Mouse (Mus musculus) midbrain, postnatal 0 days (tissue): Measurements from ENCODE around the gene Galp. TPM values are rescaled to one million over a fixed set of nuclear protein-coding genes. Genes with fewer than 3 reads are reported as not detected.
"Not testable (repeated sequence)": the region's sequence is repeated elsewhere in the genome, so short reads cannot be mapped to it uniquely, and the experiment has no call there.

Experiments
- ATAC-seq: fragments of 200-750 bp; cut with Nextera tagmentation; 2 replicates; pipeline ENCODE4 v1.8.0; 2017; ENCODE audit warnings: moderate number of reproducible peaks, mild to moderate bottlenecking, moderate TSS enrichment, moderate library complexity; ENCODE audit not compliant: low FRiP score
- DNase-seq: peaks from one replicate; pipeline ENCODE4 v3.0.0-alpha.2; 2015; ENCODE audit warnings: low spot score
- H3K27ac ChIP-seq: fragments of 300-500 bp; sonication (generic); 2 replicates; pipeline ENCODE4 v1.5.1; 2014; ENCODE audit warnings: low read depth, mild to moderate bottlenecking, low read length, mixed read lengths
- H3K27me3 ChIP-seq: fragments of 300-500 bp; sonication (generic); 2 replicates; pipeline ENCODE4 v1.6.1; 2014; ENCODE audit warnings: low read length, control low read depth, mixed read lengths; ENCODE audit not compliant: insufficient read depth
- H3K36me3 ChIP-seq: fragments of 300-500 bp; sonication (generic); 2 replicates; pipeline ENCODE4 v1.6.1; 2014; ENCODE audit warnings: low read length, control low read depth, mixed read lengths; ENCODE audit not compliant: insufficient read depth
- H3K4me1 ChIP-seq: fragments of 300-500 bp; sonication (generic); 2 replicates; pipeline ENCODE4 v1.6.1; 2014; ENCODE audit warnings: mild to moderate bottlenecking, control low read depth, antibody characterized with exemption, low read length, mixed read lengths; ENCODE audit not compliant: insufficient read depth
- H3K4me2 ChIP-seq: fragments of 300-500 bp; sonication (generic); 2 replicates; pipeline ENCODE4 v1.6.1; 2014; ENCODE audit warnings: low read depth, mild to moderate bottlenecking, low read length, mixed read lengths; ENCODE audit not compliant: poor library complexity, severe bottlenecking
- H3K4me3 ChIP-seq: fragments of 300-500 bp; sonication (generic); 2 replicates; pipeline ENCODE4 v1.5.1; 2014; ENCODE audit warnings: low read depth, mild to moderate bottlenecking, low read length, moderate library complexity
- H3K9ac ChIP-seq: fragments of 300-500 bp; sonication (generic); replicated peaks from 2 replicates; pipeline ENCODE4 v1.6.1; 2014; ENCODE audit warnings: mild to moderate bottlenecking, low read length, moderate library complexity, mixed read lengths; ENCODE audit not compliant: poor library complexity, severe bottlenecking
- H3K9me3 ChIP-seq: fragments of 300-500 bp; sonication (generic); 2 replicates; pipeline ENCODE4 v1.6.1; 2016; ENCODE audit warnings: low read length, control low read depth
- CTCF ChIP-seq: IDR thresholded peaks from 2 replicates; pipeline ENCODE4 v1.5.1; 2016; ENCODE audit warnings: antibody characterized with exemption, mild to moderate bottlenecking
- WGBS: fragments of 180-500 bp; shearing (Covaris S2); extraction: QIAGEN DNeasy Blood & Tissue Kit; methylation state at CpG from one replicate; pipeline ENCODE4 v1.1.7; 2014; 5-methylcytosine and 5-hydroxymethylcytosine counted together
- polyA plus RNA-seq: library from polyadenylated mRNA; unstranded; fragments of >200 nt; fragmentation: Nextera tagmentation; extraction: Ambion mirVana; gene quantifications from 2 replicates; pipeline ENCODE4 v1.2.1, GENCODE M21; 2015
- total RNA-seq: library from RNA; depleted of rRNA; stranded (reverse); fragments of >200 nt; gene quantifications from 2 replicates; pipeline ENCODE4 v1.2.3, GENCODE M21; 2014

Galp gene
- total and polyA plus RNA-seq, 2 experiments from 2014 or later = not detected

DNA sequence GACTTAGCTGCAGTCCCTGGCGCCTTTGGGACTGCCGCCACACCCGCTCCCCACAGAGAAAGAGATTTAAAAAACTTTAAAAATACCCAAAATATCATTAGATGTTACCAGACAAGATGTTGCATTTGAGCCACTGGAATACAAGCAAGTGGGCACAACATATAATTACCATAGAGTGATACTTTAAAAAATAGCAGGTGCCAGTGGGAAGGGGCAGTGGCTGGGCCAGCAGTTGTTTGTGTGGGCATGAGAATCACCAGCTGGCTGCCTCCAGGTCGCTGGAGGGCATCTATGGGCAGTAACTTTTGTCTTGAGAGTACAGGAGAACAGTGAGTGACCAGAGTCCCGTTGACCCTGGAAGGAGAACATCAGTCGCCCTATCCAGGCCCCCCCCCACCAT is 55.5 kb downstream of the Galp start, which contains the start of gene Epp13:
Gene Epp13 (plus strand): TSS at position 301 of the 400 bp plus-strand sequence.
- no peak within 1 kb of the TSS for H3K4me2 ChIP-seq
- H3K27me3 ChIP-seq = no peaks in the 10 kb centered on the region
- H3K9ac ChIP-seq = no peak within 1 kb of the TSS
- no peak within 1 kb of the TSS for H3K27ac ChIP-seq
- ATAC-seq (no peak), DNase-seq (no peak)
- no peak for TF ChIP-seq CTCF
- H3K4me1 ChIP-seq = no peaks in the 10 kb centered on the region
- H3K4me3 ChIP-seq = no peak within 1 kb of the TSS
- 86% methylated on average over 6 of the region's 6 CpGs for WGBS
- H3K9me3 ChIP-seq = 0 out of 2 replicates have a peak, but pooled peaks cover 5% of the 10 kb centered on the region
- no peaks in the 10 kb centered on the region for H3K36me3 ChIP-seq

DNA sequence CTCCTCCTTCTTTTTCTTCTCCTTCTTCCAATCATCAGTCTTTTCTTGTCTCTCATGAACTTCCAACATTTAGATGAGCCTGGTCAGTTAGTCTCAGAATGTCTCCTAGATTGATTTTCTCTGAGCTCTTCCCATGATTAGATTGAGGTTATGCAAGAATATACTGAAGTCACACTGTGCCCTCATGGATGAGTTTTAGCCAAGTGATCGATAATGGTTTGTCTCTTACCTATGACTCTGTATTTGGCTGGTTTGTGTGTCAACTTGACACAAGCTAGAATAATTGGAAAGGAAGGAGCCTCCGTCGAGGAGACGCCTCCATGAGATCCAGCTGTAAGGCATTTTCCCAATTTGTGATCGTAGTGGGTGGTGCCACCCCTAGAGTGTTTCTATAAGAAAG is 57.6 kb downstream of the Galp start:
- Histone ChIP-seq H3K9me3 (0 out of 2 replicates have a peak, but pooled peaks cover 5% of the 10 kb centered on the region), H3K36me3 (no peaks in the 10 kb centered on the region), H3K4me1 (no peaks in the 10 kb centered on the region), H3K9ac (no peak overlapping the region), H3K27ac (no peak overlapping the region), H3K4me2 (no peak overlapping the region), H3K4me3 (no peak overlapping the region), H3K27me3 (no peaks in the 10 kb centered on the region)
- DNase-seq (no peak), ATAC-seq (no peak)
- TF ChIP-seq CTCF = no peak
- 92% methylated on average over 5 of the region's 5 CpGs for whole genome bisulfite sequencing

GRCm38 (mm10) chr7:6257386-6257785 is 60.5 kb downstream of the Galp start:
- TF ChIP-seq CTCF = no peak

GRCm38 (mm10) chr7:6258232-6259220 is 61.6 kb downstream of the Galp start:
- Histone ChIP-seq H3K4me3 (no peak overlapping the region), H3K9me3 (0 out of 2 replicates have a peak, but pooled peaks cover 8% of the 10 kb centered on the region), H3K27me3 (no peaks in the 10 kb centered on the region), H3K4me2 (no peak overlapping the region), H3K9ac (no peak overlapping the region), H3K27ac (no peak overlapping the region), H3K4me1 (no peaks in the 10 kb centered on the region), H3K36me3 (no peaks in the 10 kb centered on the region)
- ATAC-seq = no peak
- 29% methylated on average over 16 of the region's 16 CpGs for WGBS
- TF ChIP-seq CTCF = no peak
- DNase-seq = no peak

More at GRCm38 (mm10) chr7:6257386-6257785, 60.5 kb downstream of the Galp start:
- Histone ChIP-seq H3K9me3 (0 out of 2 replicates have a peak, but pooled peaks cover 8% of the 10 kb centered on the region), H3K9ac (no peak overlapping the region), H3K4me2 (no peak overlapping the region), H3K4me1 (no peaks in the 10 kb centered on the region), H3K27me3 (no peaks in the 10 kb centered on the region), H3K27ac (no peak overlapping the region), H3K4me3 (no peak overlapping the region), H3K36me3 (no peaks in the 10 kb centered on the region)
- ATAC-seq (no peak), DNase-seq (no peak)
- WGBS = 84% methylated on average over 4 of the region's 4 CpGs

DNA sequence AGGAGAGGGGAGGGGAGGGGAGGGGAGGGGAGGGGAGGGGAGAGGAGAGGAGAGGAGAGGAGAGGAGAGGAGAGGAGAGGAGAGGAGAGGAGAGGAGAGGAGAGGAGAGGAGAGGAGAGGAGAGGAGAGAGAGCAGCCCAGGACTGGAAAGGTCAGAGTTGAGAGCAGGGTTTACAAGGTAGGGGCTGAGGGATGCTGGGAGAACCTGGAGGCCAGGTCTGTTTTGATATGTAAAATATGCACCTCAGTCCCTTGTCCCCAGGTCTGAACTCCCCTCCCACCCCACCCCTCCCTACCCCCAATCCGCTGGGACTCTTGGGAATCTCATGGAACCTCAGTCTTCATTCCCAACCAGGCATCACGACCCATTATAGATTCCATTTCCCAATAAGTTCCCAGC is 63.1 kb downstream of the Galp start:
- not testable (repeated sequence) for H3K27ac ChIP-seq, H3K27me3 ChIP-seq, H3K9ac ChIP-seq, H3K9me3 ChIP-seq, DNase-seq, H3K4me3 ChIP-seq, H3K4me2 ChIP-seq, ATAC-seq, H3K4me1 ChIP-seq, H3K36me3 ChIP-seq
- WGBS = 35% methylated on average over 2 of the region's 2 CpGs

GRCm38 (mm10) chr7:6262120-6262519 is 65.2 kb downstream of the Galp start:
- Histone ChIP-seq H3K9ac (no peak overlapping the region), H3K9me3 (0 out of 2 replicates have a peak, but pooled peaks cover 3% of the 10 kb centered on the region), H3K4me1 (no peaks in the 10 kb centered on the region), H3K27me3 (no peaks in the 10 kb centered on the region), H3K4me2 (no peak overlapping the region), H3K27ac (no peak overlapping the region), H3K36me3 (no peaks in the 10 kb centered on the region), H3K4me3 (no peak overlapping the region)
- peak; percentile 28; the same call in 1 of the 2 replicates for TF ChIP-seq CTCF
- 84% methylated on average over 3 of the region's 3 CpGs for WGBS
- no peak for DNase-seq
- no peak for ATAC-seq
